Mouse (Mus musculus) retina, embryonic 14.5 days (tissue): ENCODE results near the gene Capn1.

ENCODE experiments used
- DNase-seq: peaks from one replicate; pipeline ENCODE4 v3.0.0-alpha.2; 2015; ENCODE audit warnings: low spot score

The Capn1 gene

GRCm38 (mm10) chr19:6015511-6016315, at the start of gene Capn1:
Capn1 (minus strand) TSS chr19:6015897.
- DNase-seq = peak; percentile 73

GRCm38 (mm10) chr19:6063081-6063480, 47.4 kb upstream of the Capn1 start:
- DNase-seq = no peak

- no peak for DNase-seq
These were observed 46.7 kb upstream of the Capn1 start for GRCm38 (mm10) chr19:6062418-6062817.

GRCm38 (mm10) chr19:6061641-6062302, 46.1 kb upstream of the Capn1 start:
- peak; percentile 46 for DNase-seq

DNA sequence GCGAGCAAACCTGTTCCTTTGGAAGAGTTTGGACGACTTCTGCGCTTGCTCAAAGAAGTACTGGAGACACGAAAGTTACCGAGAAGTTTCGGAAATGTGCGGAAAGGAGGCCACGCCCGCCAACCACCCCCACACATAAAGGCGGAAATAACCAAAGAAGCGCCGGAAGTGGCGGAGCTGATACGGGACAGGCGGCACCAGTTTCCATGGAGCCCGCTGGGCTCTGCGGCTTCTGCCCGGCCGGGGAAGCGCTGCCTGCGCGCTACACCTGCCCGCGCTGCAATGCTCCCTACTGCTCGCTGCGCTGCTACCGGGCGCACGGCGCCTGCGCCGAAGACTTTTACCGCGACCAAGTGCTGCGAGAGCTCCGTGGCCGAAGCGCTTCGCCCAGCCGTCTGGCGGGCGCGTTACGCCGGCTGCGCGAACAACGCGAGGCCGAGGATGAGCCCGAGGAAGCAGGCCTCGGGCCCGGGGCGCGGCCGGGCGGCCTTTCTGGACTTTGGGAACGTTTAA, 45.4 kb upstream of the Capn1 start, which contains the start of gene Znhit2:
Gene Znhit2, plus strand, starts transcription at position 172 of the 513 bp plus-strand sequence.
- DNase-seq = peak; percentile 95

DNA sequence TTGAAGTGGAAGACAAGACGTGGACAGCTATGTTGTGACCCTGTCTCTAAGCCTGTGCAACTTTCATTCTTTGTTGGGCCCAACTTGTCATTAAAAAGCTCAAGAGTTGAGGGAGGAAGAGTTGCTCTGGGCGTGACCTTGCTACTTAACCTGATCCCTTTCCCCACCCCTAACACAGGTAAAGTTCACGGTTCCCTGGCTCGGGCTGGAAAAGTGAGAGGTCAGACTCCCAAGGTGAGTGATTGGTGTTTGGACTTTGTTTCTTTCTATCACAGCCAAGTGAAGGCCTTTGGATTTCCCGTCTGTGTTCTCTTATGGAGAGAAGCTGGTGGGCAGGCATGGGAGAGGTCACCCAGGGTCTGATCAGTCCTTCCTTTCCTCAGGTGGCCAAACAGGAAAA, 43.3 kb upstream of the Capn1 start:
- DNase-seq = no peak

DNA sequence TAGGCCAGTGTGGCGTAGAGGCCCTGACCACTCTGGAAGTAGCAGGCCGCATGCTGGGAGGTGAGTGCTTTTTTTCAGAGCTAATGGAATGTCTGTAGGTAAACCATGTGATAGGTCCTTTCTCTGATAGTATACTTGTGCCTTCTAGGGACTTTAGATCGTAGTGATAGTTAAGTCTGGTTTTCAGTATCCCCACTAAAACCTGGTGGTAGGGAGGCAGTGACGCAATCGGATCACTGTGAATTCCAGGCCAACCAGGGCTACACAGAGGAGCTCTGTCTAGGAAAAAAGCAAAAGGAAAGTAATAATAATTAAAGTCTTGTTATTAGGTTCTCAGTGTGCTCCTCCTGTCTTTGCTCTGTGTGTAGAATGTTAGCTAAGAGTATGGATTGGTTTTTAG, 42.8 kb upstream of the Capn1 start:
- no peak for DNase-seq

- peak; percentile 99 for DNase-seq
These were observed 41.8 kb upstream of the Capn1 start, which contains the start of the genes Mrpl49 and Fau for GRCm38 (mm10) chr19:6057313-6058096. Mrpl49 (minus strand) TSS chr19:6057785. Fau (plus strand) TSS chr19:6057844.

DNA sequence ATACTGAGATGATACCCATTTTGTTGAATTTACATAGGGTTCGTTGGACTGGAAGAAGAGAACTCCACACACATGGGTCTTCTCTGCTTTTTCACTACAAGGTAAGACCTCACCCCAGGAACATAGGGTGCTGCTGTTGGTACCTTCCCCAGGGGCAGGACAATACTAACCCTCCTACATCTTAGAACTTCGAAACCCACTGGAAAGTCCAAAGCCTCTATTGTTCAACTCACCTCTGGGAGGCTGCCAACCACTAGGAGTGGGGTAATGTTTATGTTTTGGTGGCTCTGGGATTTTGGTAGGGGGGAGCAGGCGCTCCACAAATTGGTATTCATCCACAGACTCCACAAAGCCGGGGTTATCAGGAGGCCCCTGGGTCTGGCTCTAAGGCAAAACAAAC, 41.0 kb upstream of the Capn1 start:
- DNase-seq = no peak

GRCm38 (mm10) chr19:6054296-6054695, 38.6 kb upstream of the Capn1 start:
- no peak for DNase-seq

- DNase-seq = no peak
These were observed 36.8 kb upstream of the Capn1 start for GRCm38 (mm10) chr19:6052516-6052915.

GRCm38 (mm10) chr19:6048681-6049410, 33.1 kb upstream of the Capn1 start:
- DNase-seq = no peak

DNA sequence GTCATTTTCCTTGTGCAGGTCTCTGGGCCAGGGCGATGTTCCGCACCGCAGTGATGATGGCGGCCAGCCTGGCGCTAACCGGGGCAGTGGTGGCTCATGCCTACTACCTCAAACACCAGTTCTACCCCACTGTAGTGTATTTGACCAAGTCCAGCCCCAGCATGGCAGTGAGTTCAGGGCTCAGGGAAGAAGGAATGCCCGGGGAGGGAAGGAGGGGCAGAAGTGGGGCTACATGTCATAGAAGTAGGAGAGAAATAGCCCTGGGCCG, 32.1 kb upstream of the Capn1 start:
- no peak for DNase-seq

DNA sequence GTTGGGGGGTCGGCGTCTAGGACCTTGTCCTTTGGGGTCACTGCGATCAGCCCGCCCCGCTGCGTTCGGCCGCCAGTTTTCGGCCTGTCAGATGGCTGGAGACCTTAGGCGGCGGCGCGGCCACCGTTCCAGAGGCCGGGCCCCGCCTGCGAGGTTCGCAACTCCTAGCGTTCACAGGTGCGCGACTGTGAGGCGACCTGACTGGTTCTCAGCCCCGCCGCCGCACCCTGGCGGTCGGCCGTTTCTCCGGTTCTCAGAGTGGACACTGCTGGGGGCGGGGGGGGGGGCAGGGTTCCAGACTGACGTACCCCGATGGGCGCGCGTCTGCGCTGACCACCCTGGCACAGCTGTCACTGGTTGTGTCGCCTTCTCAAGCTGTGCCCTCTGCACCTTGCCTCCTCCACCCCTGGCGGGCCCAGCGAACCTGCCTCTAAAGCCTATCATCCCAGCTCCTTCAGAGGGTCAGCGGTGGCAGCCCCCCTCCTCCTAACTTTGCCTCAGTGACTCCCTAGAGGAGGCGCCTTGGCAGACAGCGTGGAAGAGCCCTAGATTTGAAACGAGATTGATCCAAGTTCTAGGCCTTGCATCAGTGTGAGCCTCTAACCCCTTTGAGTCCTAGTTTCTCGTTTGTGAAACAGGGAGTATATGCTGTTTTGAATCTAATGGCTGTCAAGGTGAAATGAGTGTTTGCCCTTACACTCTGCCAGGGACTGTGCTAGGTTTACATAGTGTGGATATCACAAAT, 31.6 kb upstream of the Capn1 start:
- DNase-seq = no peak

DNA sequence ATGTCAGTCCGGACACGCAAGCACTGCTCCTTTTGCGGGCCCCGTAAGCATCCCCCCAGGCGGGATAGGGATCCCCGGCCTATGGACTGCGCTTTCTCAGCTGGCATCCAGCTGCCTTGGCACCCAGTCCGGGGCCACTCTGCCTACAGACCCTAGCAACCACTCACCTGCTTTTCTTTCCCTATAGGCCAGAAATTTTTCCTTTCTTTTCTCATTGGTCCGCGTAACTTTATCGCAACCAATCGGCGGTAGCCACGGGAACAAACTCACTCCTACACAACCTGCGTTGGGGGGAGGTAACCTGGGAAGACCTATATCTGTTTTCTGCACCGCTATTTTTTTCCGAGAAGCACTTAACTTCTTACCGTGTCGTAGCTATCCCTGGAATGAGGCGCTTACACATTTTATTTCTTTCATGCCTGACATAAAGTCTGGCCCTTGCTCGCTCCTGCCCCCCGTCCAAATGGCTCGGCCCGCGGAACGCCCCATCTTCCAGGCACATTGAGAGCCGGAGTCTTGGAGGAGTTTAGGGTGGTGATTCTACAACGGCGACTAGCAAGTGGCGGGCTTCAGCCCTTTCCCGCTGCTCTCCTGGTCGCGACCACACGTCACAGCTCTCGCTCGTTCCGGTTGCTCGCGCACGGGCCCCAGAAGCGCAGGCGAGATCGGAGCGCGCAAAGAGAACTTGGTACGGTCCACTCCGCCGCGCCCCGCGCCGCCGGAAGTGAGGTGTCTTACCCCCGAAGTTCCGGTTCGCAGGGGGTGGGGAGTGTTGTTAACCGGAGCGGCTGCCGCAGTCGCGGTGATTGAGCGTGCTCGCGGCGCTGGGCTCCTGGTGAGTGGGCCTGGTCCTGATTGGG, 30.8 kb upstream of the Capn1 start, which contains the start of gene Syvn1:
Gene Syvn1, plus strand, starts transcription at position 283 of the 860 bp plus-strand sequence.
- DNase-seq = peak; percentile 94

GRCm38 (mm10) chr19:6045366-6046293, 29.9 kb upstream of the Capn1 start:
- DNase-seq = no peak

DNA sequence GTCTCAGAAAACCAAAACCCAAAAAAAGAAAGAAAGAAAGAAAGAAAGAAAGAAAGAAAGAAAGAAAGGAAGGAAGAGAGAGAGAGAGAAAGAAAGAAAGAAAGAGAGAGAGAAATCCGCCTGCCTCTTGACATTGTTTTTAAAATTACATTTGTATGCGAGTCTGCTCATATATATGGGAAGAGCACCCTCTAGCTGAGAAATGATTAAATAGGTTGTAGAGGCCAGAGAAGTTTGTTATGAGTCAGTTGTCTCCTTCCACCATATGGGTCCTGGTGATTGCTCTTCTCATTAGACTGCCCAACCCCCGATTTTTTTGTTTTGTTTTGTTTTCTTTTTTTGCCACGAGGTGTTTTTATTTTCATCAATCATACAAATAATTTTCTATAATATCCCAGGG, 28.4 kb upstream of the Capn1 start:
- peak; percentile 58 for DNase-seq

DNA sequence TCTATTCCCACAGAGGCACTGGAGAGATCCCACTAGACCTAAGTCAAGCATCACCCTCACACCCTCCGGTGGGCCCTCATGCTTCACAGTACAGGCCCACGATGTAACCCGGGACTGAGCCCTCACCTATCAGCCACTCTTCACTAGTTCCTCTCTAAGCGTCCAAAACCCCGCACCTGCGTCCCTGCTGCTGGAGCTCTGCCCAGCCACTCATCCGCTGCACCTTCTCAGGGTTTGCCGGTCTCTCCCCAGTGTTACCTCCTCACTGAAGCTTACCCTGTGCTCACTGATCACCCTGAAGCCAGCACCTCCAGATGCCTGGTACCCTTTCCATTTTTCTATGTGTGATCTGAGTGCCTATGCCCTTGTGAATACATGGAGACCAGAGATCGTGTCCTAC, 26.6 kb upstream of the Capn1 start:
- DNase-seq = no peak

DNA sequence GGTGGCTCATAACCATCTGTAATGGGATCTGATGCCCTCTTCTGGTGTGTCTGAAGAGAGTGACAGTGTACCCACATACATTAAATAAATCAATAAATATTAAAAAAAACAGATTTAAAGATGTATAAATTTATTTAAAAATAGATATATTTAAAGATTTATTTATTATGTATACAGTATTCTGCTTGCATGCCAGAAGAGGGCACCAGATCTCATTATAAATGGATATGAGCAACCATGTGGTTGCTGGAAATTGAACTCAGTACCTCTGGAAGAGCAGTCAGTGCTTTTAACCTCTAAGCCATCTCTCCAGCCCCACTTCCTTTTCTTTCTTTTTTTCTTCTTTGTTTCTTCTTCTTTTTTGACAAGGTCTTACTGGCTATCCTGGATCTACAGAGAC, 24.3 kb upstream of the Capn1 start:
- DNase-seq = no peak
